Mouse (Mus musculus): ENCODE data around the gene Dzip1l. TPM values are rescaled to one million over a fixed set of nuclear protein-coding genes. Genes with fewer than 3 reads are reported as not detected.

Dzip1l gene
- total and polyA plus RNA-seq, 3 experiments: not detected

DNA sequence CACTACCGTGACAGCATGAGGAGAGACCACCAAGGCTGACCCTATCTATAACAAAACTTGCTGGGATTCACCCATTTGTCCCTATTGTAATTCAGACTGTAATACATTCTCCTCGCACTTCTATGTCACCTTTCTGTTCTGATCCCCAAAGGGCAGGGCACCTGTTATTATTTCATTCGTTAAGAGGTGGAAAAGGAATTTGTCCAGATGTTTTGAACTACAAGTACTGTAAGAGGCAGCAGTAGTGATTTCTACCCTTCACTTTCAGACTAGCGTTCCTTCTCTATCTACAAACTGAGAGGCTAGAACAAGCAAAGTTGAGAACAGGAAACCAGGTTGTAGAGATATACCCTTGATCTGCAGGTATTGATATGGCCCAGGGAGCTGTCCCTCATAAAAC, 81.0 kb downstream of the Dzip1l start:
- H3K4me3 ChIP-seq (ENCODE audit: control insufficient read depth in 1 of 2, insufficient read depth in 1 of 2, low read depth in 2 of 2, low read length in 2 of 2): no peak overlapping the region
- no peaks in the 10 kb centered on the region for H3K36me3 ChIP-seq (ENCODE audit: control insufficient read depth in 1 of 2, insufficient read depth in 2 of 2, low read length in 2 of 2)
- H3K9me3 ChIP-seq (replicated peaks; ENCODE audit: insufficient read depth, low read length): no peaks in the 10 kb centered on the region
- no peaks in the 10 kb centered on the region for H3K4me1 ChIP-seq (ENCODE audit: control insufficient read depth in 1 of 2, insufficient read depth in 2 of 2, low read length in 2 of 2)
- no peak overlapping the region for H3K9ac ChIP-seq (ENCODE audit: control insufficient read depth, low read depth, low read length, poor library complexity, severe bottlenecking)
- no peaks in the 10 kb centered on the region for H3K79me2 ChIP-seq (ENCODE audit: control insufficient read depth, insufficient read depth, low read length, poor library complexity)
- no peaks in the 10 kb centered on the region; a peak in 2 of 4 replicates for H3K27me3 ChIP-seq (ENCODE audit: control insufficient read depth in 1 of 2, insufficient read depth in 2 of 2, low read length in 2 of 2)
- no peak overlapping the region for H3K27ac ChIP-seq (ENCODE audit: control insufficient read depth, low read depth, low read length)
- DNase-seq (ENCODE audit: low read depth, low spot score): no peak
- TF ChIP-seq TCF12 (IDR thresholded peaks at IDR 0.05; ENCODE audit: low read depth, low read length): no peak
- TF ChIP-seq E2F4 (IDR thresholded peaks at IDR 0.05; ENCODE audit: borderline replicate concordance, low read depth, low read length): no peak
- no peak for TF ChIP-seq HCFC1 (IDR thresholded peaks at IDR 0.05; ENCODE audit: low read depth, low read length)
- TF ChIP-seq RAD21 (IDR thresholded peaks at IDR 0.05; ENCODE audit: low read depth, low read length): no peak

DNA sequence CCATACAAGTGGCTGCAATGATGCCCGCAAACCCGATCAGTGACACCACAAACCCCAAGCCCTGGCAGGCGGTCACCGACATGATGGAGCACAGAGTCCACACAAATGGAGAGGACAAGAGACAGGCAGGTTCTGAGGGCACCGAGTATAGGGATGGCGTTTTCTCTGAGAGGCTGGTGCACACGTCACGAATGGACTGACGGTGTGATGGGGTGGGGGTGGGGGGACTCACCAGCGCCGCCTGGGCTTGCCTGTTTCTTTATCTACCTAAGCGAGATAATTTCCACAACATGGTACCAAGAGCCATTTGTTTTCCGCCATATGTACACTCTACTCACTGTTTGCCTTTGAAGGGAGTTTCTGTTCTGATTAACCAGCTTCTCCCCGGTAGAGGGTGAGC, 87.8 kb downstream of the Dzip1l start, which contains the start of gene Cldn18:
TSS of gene Cldn18 (minus strand) at position 134 of the 400 bp plus-strand sequence.
- Histone ChIP-seq H3K79me2 (ENCODE audit: control insufficient read depth, insufficient read depth, low read length, poor library complexity) (no peaks in the 10 kb centered on the region), H3K27me3 (ENCODE audit: control insufficient read depth in 1 of 2, insufficient read depth in 2 of 2, low read length in 2 of 2) (no peaks in the 10 kb centered on the region; a peak in 1 of 4 replicates), H3K9me3 (replicated peaks; ENCODE audit: insufficient read depth, low read length) (no peaks in the 10 kb centered on the region), H3K4me1 (ENCODE audit: control insufficient read depth in 1 of 2, insufficient read depth in 2 of 2, low read length in 2 of 2) (no peaks in the 10 kb centered on the region), H3K4me3 (ENCODE audit: control insufficient read depth in 1 of 2, insufficient read depth in 1 of 2, low read depth in 2 of 2, low read length in 2 of 2) (no peak within 1 kb of the TSS), H3K27ac (ENCODE audit: control insufficient read depth, low read depth, low read length) (no peak within 1 kb of the TSS), H3K9ac (ENCODE audit: control insufficient read depth, low read depth, low read length, poor library complexity, severe bottlenecking) (no peak within 1 kb of the TSS), H3K36me3 (ENCODE audit: control insufficient read depth in 1 of 2, insufficient read depth in 2 of 2, low read length in 2 of 2) (no peaks in the 10 kb centered on the region)
- no peak for DNase-seq (ENCODE audit: low read depth, low spot score)
- TF ChIP-seq ZNF384 (IDR thresholded peaks at IDR 0.05; ENCODE audit: low read depth, low read length) (no peak), E2F4 (IDR thresholded peaks at IDR 0.05; ENCODE audit: borderline replicate concordance, low read depth, low read length) (no peak), MAX (IDR thresholded peaks at IDR 0.05; ENCODE audit: low read length) (no peak), TCF12 (IDR thresholded peaks at IDR 0.05; ENCODE audit: low read depth, low read length) (no peak), EP300 (IDR thresholded peaks at IDR 0.05; ENCODE audit: low read depth in 1 of 2, low read length in 2 of 2) (no peak), MYB (IDR thresholded peaks at IDR 0.05; ENCODE audit: low read depth, low read length) (no peak), SMC3 (IDR thresholded peaks at IDR 0.05; ENCODE audit: low read depth, low read length) (no peak), USF2 (IDR thresholded peaks at IDR 0.05; ENCODE audit: borderline replicate concordance in 1 of 2, insufficient read depth in 1 of 2, low read depth in 1 of 2, low read length in 2 of 2) (no peak), UBTF (IDR thresholded peaks at IDR 0.05; ENCODE audit: borderline replicate concordance, insufficient read depth, low read depth, low read length) (no peak), CHD1 (IDR thresholded peaks at IDR 0.05; ENCODE audit: low read depth, low read length) (no peak), RAD21 (IDR thresholded peaks at IDR 0.05; ENCODE audit: low read depth, low read length) (no peak), MYC (IDR thresholded peaks at IDR 0.05; ENCODE audit: low read depth, low read length) (no peak), HCFC1 (IDR thresholded peaks at IDR 0.05; ENCODE audit: low read depth, low read length) (no peak), POLR2A (IDR thresholded peaks at IDR 0.05; ENCODE audit: control insufficient read depth in 1 of 2, insufficient read depth in 1 of 2, low read depth in 1 of 2, low read length in 2 of 2, poor library complexity in 1 of 2) (no peak), MAFK (IDR thresholded peaks at IDR 0.05; ENCODE audit: borderline replicate concordance, low read depth, low read length) (no peak)

Other genes with a start within 250 kb of the Dzip1l start
- gene Mras, start 192.1 kb upstream of the Dzip1l start, total RNA-seq (2012; rRNA removed): not detected in 2 replicates
- gene Mras, start 192.1 kb upstream of the Dzip1l start, polyA plus RNA-seq (2012; ENCODE audit: insufficient read depth in 1 of 2, insufficient read length in 2 of 2, low read depth in 1 of 2, low replicate concordance in 2 of 2, missing spikeins in 1 of 2): under 1 TPM in 1 of 2 experiments, not detected in 1; 0.17 TPM
- 0.52 and 0.92 TPM in 2 replicates for gene Nme9, start 178.0 kb upstream of the Dzip1l start, total RNA-seq (2012; rRNA removed)
- gene Nme9, start 178.0 kb upstream of the Dzip1l start, polyA plus RNA-seq (2012; ENCODE audit: insufficient read depth in 1 of 2, insufficient read length in 2 of 2, low read depth in 1 of 2, low replicate concordance in 2 of 2, missing spikeins in 1 of 2): under 1 TPM in 1 of 2 experiments, not detected in 1; 0.40 TPM
- gene Armc8, start 60.6 kb upstream of the Dzip1l start, total RNA-seq (2012; rRNA removed): 11.6 and 11.9 TPM in 2 replicates
- gene Armc8, start 60.6 kb upstream of the Dzip1l start, polyA plus RNA-seq (2012; ENCODE audit: insufficient read depth in 1 of 2, insufficient read length in 2 of 2, low read depth in 1 of 2, low replicate concordance in 2 of 2, missing spikeins in 1 of 2): 10 to 100 TPM in 1 of 2 experiments, not detected in 1; 14.3 TPM
- gene Dbr1, start 53.7 kb upstream of the Dzip1l start, total RNA-seq (2012; rRNA removed): 49.7 and 51.6 TPM in 2 replicates
- 10 to 100 TPM in 1 of 2 experiments, not detected in 1; 53.7 TPM for gene Dbr1, start 53.7 kb upstream of the Dzip1l start, polyA plus RNA-seq (2012; ENCODE audit: insufficient read depth in 1 of 2, insufficient read length in 2 of 2, low read depth in 1 of 2, low replicate concordance in 2 of 2, missing spikeins in 1 of 2)
- gene A4gnt, start 17.0 kb upstream of the Dzip1l start, total RNA-seq (2012; rRNA removed): 0.04 TPM in 1 of 2 replicates, not detected in the other
- not detected for gene A4gnt, start 17.0 kb upstream of the Dzip1l start, polyA plus RNA-seq (2012; ENCODE audit: insufficient read depth in 1 of 2, insufficient read length in 2 of 2, low read depth in 1 of 2, low replicate concordance in 2 of 2, missing spikeins in 1 of 2)
- gene Cldn18, start 87.8 kb downstream of the Dzip1l start, total RNA-seq (2012; rRNA removed): not detected in 2 replicates
- not detected for gene Cldn18, start 87.8 kb downstream of the Dzip1l start, polyA plus RNA-seq (2012; ENCODE audit: insufficient read depth in 1 of 2, insufficient read length in 2 of 2, low read depth in 1 of 2, low replicate concordance in 2 of 2, missing spikeins in 1 of 2)
- not detected in 2 replicates for gene Sox14, start 246.7 kb downstream of the Dzip1l start, total RNA-seq (2012; rRNA removed)
- not detected for gene Sox14, start 246.7 kb downstream of the Dzip1l start, polyA plus RNA-seq (2012; ENCODE audit: insufficient read depth in 1 of 2, insufficient read length in 2 of 2, low read depth in 1 of 2, low replicate concordance in 2 of 2, missing spikeins in 1 of 2)

Data from MEL (cell line).